Mouse (Mus musculus) intestine, postnatal 0 days (tissue): ENCODE measurements at regions not wholly inside any gene's neighbourhood (a gene's known extent, or its start where the extent isn't known, plus 50 kb on each side); places are given as distances from the start of the nearest gene placed in this dataset.
A peak's percentile ranks its signal among the peaks of the same experiment; 100 is the strongest.

Source experiments
- ATAC-seq: fragments of 200-750 bp; cut with Nextera tagmentation; 2 replicates; pipeline ENCODE4 v1.8.0; 2017; ENCODE audit warnings: mild to moderate bottlenecking, moderate TSS enrichment, moderate library complexity
- H3K27ac ChIP-seq: fragments of 300-500 bp; sonication (generic); 2 replicates; pipeline ENCODE4 v1.5.1; 2014; ENCODE audit warnings: mild to moderate bottlenecking, low read depth, low read length, moderate library complexity
- H3K27me3 ChIP-seq: fragments of 300-500 bp; sonication (generic); replicated peaks from 2 replicates; pipeline ENCODE4 v1.6.1; 2014; ENCODE audit warnings: low read length, mixed read lengths; ENCODE audit not compliant: control insufficient read depth, insufficient read depth
- H3K36me3 ChIP-seq: fragments of 300-500 bp; sonication (generic); 2 replicates; pipeline ENCODE4 v1.6.1; 2014; ENCODE audit warnings: mild to moderate bottlenecking, moderate library complexity; ENCODE audit not compliant: control insufficient read depth, insufficient read depth
- H3K4me1 ChIP-seq: fragments of 300-500 bp; sonication (generic); replicated peaks from 2 replicates; pipeline ENCODE4 v1.6.1; 2014; ENCODE audit warnings: antibody characterized with exemption, low read length, mixed read lengths; ENCODE audit not compliant: control insufficient read depth, insufficient read depth
- H3K4me2 ChIP-seq: fragments of 300-500 bp; sonication (generic); replicated peaks from 2 replicates; pipeline ENCODE4 v1.6.1; 2014; ENCODE audit warnings: low read depth, mild to moderate bottlenecking, moderate library complexity
- H3K4me3 ChIP-seq: fragments of 300-500 bp; sonication (generic); 2 replicates; pipeline ENCODE4 v1.5.1; 2014; ENCODE audit warnings: low read depth, low read length
- H3K9ac ChIP-seq: fragments of 300-500 bp; sonication (generic); 2 replicates; pipeline ENCODE4 v1.6.1; 2014; ENCODE audit warnings: mild to moderate bottlenecking, low read depth, low read length
- H3K9me3 ChIP-seq: fragments of 300-500 bp; sonication (generic); 2 replicates; pipeline ENCODE4 v1.6.1; 2016; ENCODE audit warnings: mixed run types; ENCODE audit not compliant: control insufficient read depth
- CTCF ChIP-seq: sonication (generic); IDR thresholded peaks from 2 replicates; pipeline ENCODE4 v1.5.1; 2016; ENCODE audit warnings: low read depth, mild to moderate bottlenecking, control low read depth, antibody characterized with exemption, moderate library complexity
- WGBS: fragments of 180-500 bp; shearing (Covaris S2); extraction: QIAGEN DNeasy Blood & Tissue Kit; methylation state at CpG from one replicate; pipeline ENCODE4 v1.1.7; 2014; 5-methylcytosine and 5-hydroxymethylcytosine counted together

DNA sequence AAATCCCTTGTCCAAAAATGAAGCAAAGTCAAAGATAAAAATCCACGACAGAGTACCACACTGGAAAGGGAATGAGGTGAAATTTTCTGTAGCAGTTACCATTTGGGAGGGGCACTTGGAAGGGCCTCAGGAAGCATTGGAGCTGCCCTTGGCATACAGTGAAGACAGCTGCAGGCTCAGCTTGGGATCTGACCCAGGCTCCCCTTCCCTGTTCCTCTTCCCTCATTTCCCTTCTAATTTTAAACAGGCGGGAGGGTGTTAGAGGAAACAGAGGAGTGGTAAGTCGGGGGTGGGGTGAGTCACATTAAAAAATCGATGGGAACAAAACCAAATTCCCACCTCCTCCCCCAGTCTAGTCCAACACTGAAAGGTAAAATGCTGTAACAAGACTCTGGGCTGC, 193.6 kb downstream of the Gm19410 start:
- Histone ChIP-seq H3K4me1 (no peaks in the 10 kb centered on the region), H3K27ac (no peak overlapping the region), H3K27me3 (no peaks in the 10 kb centered on the region), H3K4me2 (no peak overlapping the region), H3K36me3 (no peaks in the 10 kb centered on the region), H3K9me3 (no peaks in the 10 kb centered on the region), H3K4me3 (no peak overlapping the region), H3K9ac (no peak overlapping the region)
- 63% methylated on average over 4 of the region's 4 CpGs for WGBS
- TF ChIP-seq CTCF = no peak
- no peak for ATAC-seq

DNA sequence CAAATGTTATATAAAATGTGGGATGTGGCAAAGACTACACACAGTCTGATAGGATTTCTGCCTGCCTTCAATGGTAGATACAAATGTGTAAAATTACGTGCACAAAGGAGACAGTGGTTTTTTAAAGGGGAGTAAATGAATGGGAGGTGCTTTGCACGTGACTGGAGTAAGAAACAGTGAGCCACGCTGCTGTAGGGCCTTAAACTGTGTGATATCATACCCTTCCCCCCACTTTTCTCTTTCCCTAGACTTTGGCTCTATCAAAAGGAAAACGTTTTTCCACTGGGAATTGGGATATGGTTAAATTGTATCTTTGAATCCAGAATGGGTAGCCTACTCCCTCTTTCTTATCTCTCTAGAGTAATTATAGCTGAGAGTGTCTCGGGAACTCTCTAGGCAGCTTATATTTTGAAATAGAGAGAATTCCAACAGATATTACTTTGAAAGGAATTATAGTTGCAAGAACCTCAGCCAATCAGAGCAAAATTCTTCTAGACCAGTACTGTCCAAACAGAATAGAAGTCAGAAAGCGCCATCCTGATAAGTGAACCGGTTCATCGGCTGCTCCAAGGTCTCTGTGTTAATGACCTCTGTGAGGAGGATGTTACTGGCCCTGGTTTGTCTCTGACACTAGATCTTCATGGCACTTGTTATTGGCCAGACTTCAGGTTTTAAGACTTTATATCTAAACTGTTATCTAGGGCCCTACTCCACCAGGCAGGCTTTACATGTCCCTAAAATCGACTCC, 195.5 kb downstream of the Gm19410 start:
- H3K9ac ChIP-seq = no peak overlapping the region
- no peak overlapping the region for H3K4me2 ChIP-seq
- H3K27me3 ChIP-seq = no peaks in the 10 kb centered on the region
- 42% methylated on average over 9 of the region's 9 CpGs for WGBS
- H3K9me3 ChIP-seq = no peaks in the 10 kb centered on the region
- H3K4me1 ChIP-seq = no peaks in the 10 kb centered on the region
- no peaks in the 10 kb centered on the region for H3K36me3 ChIP-seq
- no peak overlapping the region for H3K27ac ChIP-seq
- TF ChIP-seq CTCF = no peak
- no peak for ATAC-seq
- no peak overlapping the region for H3K4me3 ChIP-seq

DNA sequence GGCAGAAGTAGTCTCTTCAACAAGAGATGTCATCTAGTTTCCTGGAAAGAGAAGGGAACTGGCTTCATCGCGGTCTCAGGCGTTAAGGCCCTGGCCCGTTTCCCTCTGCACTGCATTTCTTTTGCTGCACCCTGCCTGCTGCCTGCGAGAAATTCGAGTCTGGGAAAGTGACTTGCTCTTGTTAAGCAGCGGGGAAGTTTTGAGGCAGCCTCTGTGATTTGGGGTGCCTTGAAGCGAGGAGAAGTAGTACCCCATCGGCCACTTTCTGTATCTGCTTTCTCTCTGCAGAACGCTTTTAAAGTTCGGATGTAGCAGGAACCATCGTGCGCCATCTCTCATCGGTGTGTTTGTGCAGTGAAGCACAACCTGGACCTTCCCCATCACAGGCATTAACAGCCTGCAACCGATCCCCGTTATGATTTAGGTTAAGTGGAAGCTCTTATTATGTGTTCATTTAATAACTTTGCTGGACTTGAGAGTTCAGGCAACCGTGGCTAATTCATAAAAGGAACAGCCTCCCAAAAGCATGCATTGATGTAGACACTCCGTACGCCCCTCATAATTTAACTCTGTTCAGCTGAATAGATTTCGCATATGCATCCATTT, 196.1 kb downstream of the Gm19410 start:
- Histone ChIP-seq H3K4me2 (no peak overlapping the region), H3K27me3 (no peaks in the 10 kb centered on the region), H3K27ac (no peak overlapping the region), H3K9ac (no peak overlapping the region), H3K4me1 (no peaks in the 10 kb centered on the region), H3K36me3 (no peaks in the 10 kb centered on the region), H3K9me3 (no peaks in the 10 kb centered on the region), H3K4me3 (no peak overlapping the region)
- no peak for TF ChIP-seq CTCF
- WGBS = 72% methylated on average over 20 of the region's 20 CpGs
- no peak for ATAC-seq

DNA sequence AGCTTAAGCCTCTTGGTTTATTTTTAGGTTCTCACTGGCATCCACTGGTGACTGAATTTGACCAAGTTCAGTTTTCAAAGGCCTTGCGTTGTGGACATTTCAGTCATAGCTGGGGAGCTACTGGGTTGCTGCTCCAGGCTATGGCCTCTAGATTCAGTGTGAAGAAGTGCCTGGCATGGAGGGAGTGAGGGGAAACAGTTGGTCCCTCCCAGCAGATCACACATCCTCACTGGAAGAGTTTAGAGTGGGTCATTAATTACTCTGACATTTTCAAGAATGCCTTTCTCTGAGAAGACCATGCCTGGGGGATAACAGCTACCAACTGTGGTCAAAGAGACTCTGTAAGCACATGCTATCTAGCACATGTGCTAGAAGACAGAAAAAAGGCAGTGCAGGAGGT, 199.3 kb downstream of the Gm19410 start:
- Histone ChIP-seq H3K4me1 (no peaks in the 10 kb centered on the region; the same call in 1 of the 2 replicates), H3K36me3 (no peaks in the 10 kb centered on the region), H3K9me3 (no peaks in the 10 kb centered on the region), H3K4me3 (no peak overlapping the region), H3K9ac (no peak overlapping the region), H3K27me3 (no peaks in the 10 kb centered on the region), H3K27ac (no peak overlapping the region), H3K4me2 (no peak overlapping the region)
- no peak for TF ChIP-seq CTCF
- WGBS = 39% methylated on average over 1 of the region's 1 CpGs
- no peak for ATAC-seq

DNA sequence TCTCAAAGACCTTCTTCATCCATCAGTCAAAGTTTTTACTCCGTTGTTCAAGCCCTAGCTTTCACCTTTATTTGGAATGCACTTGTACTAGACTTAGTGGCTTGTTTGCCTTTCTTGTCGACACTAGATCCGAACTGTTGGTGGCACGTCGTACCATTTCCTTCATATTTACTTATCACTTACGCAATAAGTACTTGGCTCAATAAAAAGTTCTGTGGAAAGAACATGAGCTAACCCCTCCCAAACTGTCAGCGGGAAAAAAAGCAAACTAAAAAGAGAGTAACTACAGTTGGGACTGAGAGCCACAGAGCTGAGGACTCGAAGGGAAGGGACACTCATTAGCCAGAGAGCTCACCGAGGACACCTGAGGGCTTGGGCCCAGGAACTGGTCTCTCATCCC, 202.8 kb downstream of the Gm19410 start:
- ATAC-seq = no peak
- Histone ChIP-seq H3K4me3 (no peak overlapping the region), H3K27me3 (no peaks in the 10 kb centered on the region), H3K36me3 (no peaks in the 10 kb centered on the region), H3K27ac (no peak overlapping the region), H3K4me1 (no peaks in the 10 kb centered on the region; the same call in 1 of the 2 replicates), H3K4me2 (no peak overlapping the region), H3K9me3 (no peaks in the 10 kb centered on the region), H3K9ac (no peak overlapping the region)
- TF ChIP-seq CTCF = no peak
- WGBS = 32% methylated on average over 9 of the region's 9 CpGs

DNA sequence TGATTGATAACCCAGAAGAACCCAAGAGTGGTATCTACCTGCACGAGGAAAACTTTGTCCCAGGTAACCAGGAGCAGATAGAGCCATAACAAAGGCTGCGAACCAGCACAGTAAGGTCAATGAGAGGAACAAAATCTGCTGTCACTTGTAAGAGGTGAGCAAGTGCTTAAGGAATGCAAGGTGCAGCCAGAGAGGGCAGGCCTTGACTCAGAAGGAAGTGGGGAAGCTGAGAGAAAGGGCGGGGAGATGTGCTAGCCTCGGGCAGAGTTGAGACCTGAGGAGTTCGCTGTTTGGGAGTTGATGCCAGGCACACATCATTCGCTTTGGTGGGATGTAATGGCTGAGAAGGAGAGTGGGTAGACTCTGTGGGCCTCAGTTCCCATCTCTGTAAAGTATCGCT, 205.5 kb downstream of the Gm19410 start:
- WGBS = 65% methylated on average over 7 of the region's 7 CpGs
- peak; percentile 10; the same call in 1 of the 2 replicates for ATAC-seq
- no peak overlapping the region for H3K9ac ChIP-seq
- H3K36me3 ChIP-seq = no peaks in the 10 kb centered on the region
- no peak for TF ChIP-seq CTCF
- H3K4me1 ChIP-seq = no peaks in the 10 kb centered on the region; the same call in 1 of the 2 replicates
- H3K27me3 ChIP-seq = no peaks in the 10 kb centered on the region
- H3K27ac ChIP-seq = no peak overlapping the region
- H3K4me3 ChIP-seq = no peak overlapping the region
- H3K9me3 ChIP-seq = no peaks in the 10 kb centered on the region
- H3K4me2 ChIP-seq = no peak overlapping the region
